Mouse (Mus musculus) embryonic facial prominence, embryonic 12.5 days (tissue): ENCODE data around the gene Pnma1. TPM values are rescaled to one million over a fixed set of nuclear protein-coding genes. Genes with fewer than 3 reads are reported as not detected.
A peak's percentile ranks its signal among the peaks of the same experiment; 100 is the strongest.

Experiments used
- ATAC-seq: fragments of 200-750 bp; cut with Nextera tagmentation; 2 replicates; pipeline ENCODE4 v1.8.0; 2017; ENCODE audit not compliant: insufficient number of reproducible peaks, insufficient read depth, low FRiP score, low TSS enrichment
- H3K27ac ChIP-seq: fragments of 300-500 bp; sonication (generic); 2 replicates; pipeline ENCODE4 v1.5.1; 2016; ENCODE audit warnings: mild to moderate bottlenecking
- H3K27me3 ChIP-seq: fragments of 300-500 bp; sonication (generic); 2 replicates; pipeline ENCODE4 v1.6.1; 2016; ENCODE audit warnings: mild to moderate bottlenecking, moderate library complexity
- H3K36me3 ChIP-seq: fragments of 300-500 bp; sonication (generic); 2 replicates; pipeline ENCODE4 v1.6.1; 2016; ENCODE audit warnings: mild to moderate bottlenecking
- H3K4me1 ChIP-seq: fragments of 300-500 bp; sonication (generic); 2 replicates; pipeline ENCODE4 v1.6.1; 2016
- H3K4me2 ChIP-seq: fragments of 300-500 bp; sonication (generic); replicated peaks from 2 replicates; pipeline ENCODE4 v1.6.1; 2016; ENCODE audit warnings: mild to moderate bottlenecking, moderate library complexity
- H3K4me3 ChIP-seq: fragments of 300-500 bp; sonication (generic); 2 replicates; pipeline ENCODE4 v1.5.1; 2016; ENCODE audit warnings: mild to moderate bottlenecking
- H3K9ac ChIP-seq: fragments of 300-500 bp; sonication (generic); 2 replicates; pipeline ENCODE4 v1.6.1; 2016; ENCODE audit warnings: mild to moderate bottlenecking, moderate library complexity
- H3K9me3 ChIP-seq: fragments of 300-500 bp; sonication (generic); 2 replicates; pipeline ENCODE4 v1.6.1; 2016; ENCODE audit warnings: mild to moderate bottlenecking, moderate library complexity
- WGBS: fragments of 180-500 bp; shearing (Covaris S2); methylation state at CpG from one replicate; pipeline ENCODE4 v1.1.7; 2016; 5-methylcytosine and 5-hydroxymethylcytosine counted together
- polyA plus RNA-seq: library from polyadenylated mRNA; unstranded; fragments of >200 nt; fragmentation: Nextera tagmentation; extraction: Ambion mirVana; gene quantifications from 2 replicates; pipeline ENCODE4 v1.2.1, GENCODE M21; 2016

Pnma1 gene
- polyA plus RNA-seq, 1 experiment from 2014 or later: 1.4 TPM

- Histone ChIP-seq H3K9me3 (no peaks in the 10 kb centered on the region), H3K4me1 (peaks cover 66% of the 10 kb centered on the region), H3K36me3 (peaks cover 18% of the 10 kb centered on the region), H3K4me3 (no peak overlapping the region), H3K27me3 (no peaks in the 10 kb centered on the region), H3K9ac (no peak overlapping the region), H3K4me2 (peak overlapping the region; percentile 57), H3K27ac (peak overlapping the region; percentile 90)
- no peak for ATAC-seq
- 38% methylated on average over 6 of the region's 6 CpGs for WGBS
Measured at GRCm38 (mm10) chr12:84176886-84177765, 28.8 kb upstream of the Pnma1 start.

- H3K9ac ChIP-seq: peak overlapping the region; percentile 68
- H3K9me3 ChIP-seq: no peaks in the 10 kb centered on the region
- no peak for ATAC-seq
- peaks cover 58% of the 10 kb centered on the region for H3K4me1 ChIP-seq
- WGBS: 5% methylated on average over 13 of the region's 13 CpGs
- peaks cover 25% of the 10 kb centered on the region for H3K36me3 ChIP-seq
- no peaks in the 10 kb centered on the region for H3K27me3 ChIP-seq
- peak overlapping the region; percentile 46 for H3K4me3 ChIP-seq
- H3K27ac ChIP-seq: peak overlapping the region; percentile 90
- peak overlapping the region; percentile 57 for H3K4me2 ChIP-seq
Measured at GRCm38 (mm10) chr12:84176126-84176769, 28.0 kb upstream of the Pnma1 start.

GRCm38 (mm10) chr12:84175659-84176061 is 27.4 kb upstream of the Pnma1 start:
- Histone ChIP-seq H3K4me2 (peak overlapping the region; percentile 57), H3K4me1 (peaks cover 52% of the 10 kb centered on the region), H3K9ac (peak overlapping the region; percentile 68), H3K36me3 (peaks cover 30% of the 10 kb centered on the region), H3K9me3 (no peaks in the 10 kb centered on the region), H3K27me3 (no peaks in the 10 kb centered on the region), H3K4me3 (peak overlapping the region; percentile 46), H3K27ac (peak overlapping the region; percentile 90)
- peak; percentile 67 for ATAC-seq
- under 1% methylated on average over 20 of the region's 20 CpGs for WGBS

GRCm38 (mm10) chr12:84174871-84175270 is 26.6 kb upstream of the Pnma1 start:
- ATAC-seq: no peak
- H3K27ac ChIP-seq: peak overlapping the region; percentile 90
- H3K4me3 ChIP-seq: no peak overlapping the region
- no peaks in the 10 kb centered on the region for H3K27me3 ChIP-seq
- 70% methylated on average over 6 of the region's 6 CpGs for WGBS
- H3K4me1 ChIP-seq: peaks cover 44% of the 10 kb centered on the region
- peaks cover 34% of the 10 kb centered on the region for H3K36me3 ChIP-seq
- no peak overlapping the region for H3K9ac ChIP-seq
- no peaks in the 10 kb centered on the region for H3K9me3 ChIP-seq
- peak overlapping the region; percentile 9; the same call in 1 of the 2 replicates for H3K4me2 ChIP-seq

GRCm38 (mm10) chr12:84174190-84174811 is 26.0 kb upstream of the Pnma1 start:
- 69% methylated on average over 9 of the region's 9 CpGs for WGBS
- ATAC-seq: no peak
- peak overlapping the region; percentile 90; the same call in 1 of the 2 replicates for H3K27ac ChIP-seq
- H3K4me3 ChIP-seq: no peak overlapping the region
- H3K4me2 ChIP-seq: 0 out of 2 replicates have a peak overlapping the region, but pooled peaks have one; percentile 9
- no peaks in the 10 kb centered on the region for H3K27me3 ChIP-seq
- peaks cover 34% of the 10 kb centered on the region for H3K36me3 ChIP-seq
- H3K9ac ChIP-seq: no peak overlapping the region; the same call in 1 of the 2 replicates
- no peaks in the 10 kb centered on the region for H3K9me3 ChIP-seq
- H3K4me1 ChIP-seq: peaks cover 44% of the 10 kb centered on the region

GRCm38 (mm10) chr12:84173309-84173915 is 25.1 kb upstream of the Pnma1 start:
- 91% methylated on average over 13 of the region's 13 CpGs for WGBS
- H3K27me3 ChIP-seq: no peaks in the 10 kb centered on the region

GRCm38 (mm10) chr12:84172862-84173261 is 24.6 kb upstream of the Pnma1 start:
- H3K27ac ChIP-seq: no peak overlapping the region
- no peak overlapping the region for H3K4me3 ChIP-seq
- no peaks in the 10 kb centered on the region for H3K9me3 ChIP-seq
- H3K4me2 ChIP-seq: no peak overlapping the region
- WGBS: 93% methylated on average over 17 of the region's 17 CpGs
- ATAC-seq: no peak
- no peaks in the 10 kb centered on the region for H3K27me3 ChIP-seq
- H3K36me3 ChIP-seq: peaks cover 34% of the 10 kb centered on the region
- H3K4me1 ChIP-seq: peaks cover 36% of the 10 kb centered on the region
- no peak overlapping the region for H3K9ac ChIP-seq

More at GRCm38 (mm10) chr12:84173309-84173915, 25.1 kb upstream of the Pnma1 start:
- H3K4me2 ChIP-seq: no peak overlapping the region
- H3K9me3 ChIP-seq: no peaks in the 10 kb centered on the region
- no peak overlapping the region for H3K4me3 ChIP-seq
- no peak overlapping the region for H3K27ac ChIP-seq
- ATAC-seq: no peak
- peaks cover 34% of the 10 kb centered on the region for H3K36me3 ChIP-seq
- peaks cover 38% of the 10 kb centered on the region for H3K4me1 ChIP-seq
- H3K9ac ChIP-seq: no peak overlapping the region

- Histone ChIP-seq H3K4me1 (peaks cover 30% of the 10 kb centered on the region), H3K9ac (no peak overlapping the region), H3K27me3 (no peaks in the 10 kb centered on the region), H3K4me3 (no peak overlapping the region), H3K36me3 (peaks cover 37% of the 10 kb centered on the region), H3K27ac (no peak overlapping the region), H3K9me3 (no peaks in the 10 kb centered on the region), H3K4me2 (no peak overlapping the region)
- 98% methylated on average over 3 of the region's 3 CpGs for WGBS
- no peak for ATAC-seq
Measured at GRCm38 (mm10) chr12:84172216-84172615, 23.9 kb upstream of the Pnma1 start.

- H3K4me2 ChIP-seq: no peak overlapping the region
- H3K36me3 ChIP-seq: peaks cover 37% of the 10 kb centered on the region
- no peak overlapping the region for H3K4me3 ChIP-seq
- no peak for ATAC-seq
- no peak overlapping the region for H3K9ac ChIP-seq
- no peak overlapping the region for H3K27ac ChIP-seq
- H3K27me3 ChIP-seq: no peaks in the 10 kb centered on the region
- 93% methylated on average over 10 of the region's 10 CpGs for WGBS
- no peaks in the 10 kb centered on the region for H3K9me3 ChIP-seq
- H3K4me1 ChIP-seq: peaks cover 25% of the 10 kb centered on the region
Measured at GRCm38 (mm10) chr12:84170610-84171009, 22.3 kb upstream of the Pnma1 start.

GRCm38 (mm10) chr12:84165631-84166373 is 17.5 kb upstream of the Pnma1 start:
- Histone ChIP-seq H3K9ac (no peak overlapping the region), H3K4me2 (no peak overlapping the region), H3K27me3 (no peaks in the 10 kb centered on the region), H3K27ac (peak overlapping the region; percentile 32; the same call in 1 of the 2 replicates), H3K9me3 (no peaks in the 10 kb centered on the region), H3K4me1 (peaks cover 16% of the 10 kb centered on the region), H3K4me3 (no peak overlapping the region), H3K36me3 (peaks cover 26% of the 10 kb centered on the region)
- ATAC-seq: no peak
- WGBS: 25% methylated on average over 8 of the region's 8 CpGs
